Mouse (Mus musculus) G1E (cell line): ENCODE measurements around the gene Ugt2b5.

Source experiments
- CTCF ChIP-seq: IDR thresholded peaks from 2 replicates; pipeline ENCODE4 v1.5.1; 2012; ENCODE audit warnings: low read depth, low read length, inconsistent platforms, mixed read lengths
- GATA1 ChIP-seq: IDR thresholded peaks from 2 replicates; pipeline ENCODE4 v1.6.1; 2012; ENCODE audit warnings: borderline replicate concordance, low read length, inconsistent platforms, mixed read lengths
- POLR2AphosphoS5 ChIP-seq: IDR thresholded peaks from 2 replicates; pipeline ENCODE4 v1.6.1; 2012; ENCODE audit warnings: low read depth, low read length, inconsistent platforms; ENCODE audit not compliant: insufficient replicate concordance

- TF ChIP-seq GATA1 (no peak), CTCF (no peak), POLR2AphosphoS5 (no peak)
These were observed 7.8 kb upstream of the Ugt2b5 start for GRCm38 (mm10) chr5:87147741-87148454.
